Mouse (Mus musculus) myocyte (in vitro differentiated cells): ENCODE data around the gene Inpp5d.

Experiments used
- CEBPB ChIP-seq: IDR thresholded peaks from 2 replicates; pipeline ENCODE4 v1.6.1; 2011; ENCODE audit warnings: mild to moderate bottlenecking, moderate library complexity; ENCODE audit not compliant: poor library complexity, insufficient read depth, severe bottlenecking
- E2F4 ChIP-seq: IDR thresholded peaks from one replicate; pipeline ENCODE4 v1.6.1; 2011; ENCODE audit warnings: mild to moderate bottlenecking, control low read depth, moderate library complexity; ENCODE audit not compliant: insufficient read depth
- MAX ChIP-seq: IDR thresholded peaks from one replicate; pipeline ENCODE4 v1.6.1; 2011; ENCODE audit warnings: low read depth, mild to moderate bottlenecking, control low read depth
- MYOD1 ChIP-seq, 3 experiments: IDR thresholded peaks; one replicate each; pipeline ENCODE4 v1.6.1; 2011; ENCODE audit warnings: control low read depth in 2 of 3, low read depth in 2 of 3, mild to moderate bottlenecking in 2 of 3, moderate library complexity in 1 of 3; ENCODE audit not compliant: insufficient read length in 2 of 3, control insufficient read depth in 1 of 3
- MYOG ChIP-seq, 3 experiments: IDR thresholded peaks; one replicate each; pipeline ENCODE4 v1.6.1; 2011; ENCODE audit warnings: control low read depth in 2 of 3, low read depth in 2 of 3, mild to moderate bottlenecking in 2 of 3; ENCODE audit not compliant: insufficient read length in 2 of 3, control insufficient read depth in 1 of 3, insufficient read depth in 1 of 3
- POLR2A ChIP-seq: IDR thresholded peaks from one replicate; pipeline ENCODE4 v1.6.1; 2011; ENCODE audit warnings: low read depth, mild to moderate bottlenecking, control low read depth, moderate library complexity; ENCODE audit not compliant: insufficient read length
- POLR2AphosphoS2 ChIP-seq: IDR thresholded peaks from one replicate; pipeline ENCODE4 v1.6.1; 2011; ENCODE audit warnings: low read depth, control low read depth; ENCODE audit not compliant: insufficient read length
- REST ChIP-seq: IDR thresholded peaks from one replicate; pipeline ENCODE4 v1.6.1; 2011; ENCODE audit warnings: mild to moderate bottlenecking, control low read depth, moderate library complexity; ENCODE audit not compliant: insufficient read depth, insufficient read length
- SRF ChIP-seq: IDR thresholded peaks from one replicate; pipeline ENCODE4 v1.6.1; 2011; ENCODE audit warnings: low read depth; ENCODE audit not compliant: control insufficient read depth, insufficient read length
- TCF12 ChIP-seq: IDR thresholded peaks from one replicate; pipeline ENCODE4 v1.6.1; 2011; ENCODE audit warnings: mild to moderate bottlenecking, control low read depth; ENCODE audit not compliant: poor library complexity, insufficient read depth, severe bottlenecking
- USF1 ChIP-seq: IDR thresholded peaks from one replicate; pipeline ENCODE4 v1.6.1; 2011; ENCODE audit warnings: low read depth, mild to moderate bottlenecking, control low read depth, moderate library complexity

- TF ChIP-seq POLR2AphosphoS2 (no peak), POLR2A (no peak), MYOG (IDR thresholded peaks at IDR 0.05; ENCODE audit: control insufficient read depth in 1 of 3, insufficient read depth in 1 of 3, insufficient read length in 2 of 3, low read depth in 2 of 3) (no peak), MAX (no peak), USF1 (no peak), CEBPB (no peak), TCF12 (no peak), SRF (no peak), E2F4 (no peak), REST (no peak), MYOD1 (IDR thresholded peaks at IDR 0.05; ENCODE audit: control insufficient read depth in 1 of 3, insufficient read length in 2 of 3, low read depth in 2 of 3) (no peak)
These were observed 59.0 kb downstream of the Inpp5d start for GRCm38 (mm10) chr1:87679089-87679488.
